Mouse (Mus musculus): ENCODE results near the gene Rap1gds1.

The Rap1gds1 gene

DNA sequence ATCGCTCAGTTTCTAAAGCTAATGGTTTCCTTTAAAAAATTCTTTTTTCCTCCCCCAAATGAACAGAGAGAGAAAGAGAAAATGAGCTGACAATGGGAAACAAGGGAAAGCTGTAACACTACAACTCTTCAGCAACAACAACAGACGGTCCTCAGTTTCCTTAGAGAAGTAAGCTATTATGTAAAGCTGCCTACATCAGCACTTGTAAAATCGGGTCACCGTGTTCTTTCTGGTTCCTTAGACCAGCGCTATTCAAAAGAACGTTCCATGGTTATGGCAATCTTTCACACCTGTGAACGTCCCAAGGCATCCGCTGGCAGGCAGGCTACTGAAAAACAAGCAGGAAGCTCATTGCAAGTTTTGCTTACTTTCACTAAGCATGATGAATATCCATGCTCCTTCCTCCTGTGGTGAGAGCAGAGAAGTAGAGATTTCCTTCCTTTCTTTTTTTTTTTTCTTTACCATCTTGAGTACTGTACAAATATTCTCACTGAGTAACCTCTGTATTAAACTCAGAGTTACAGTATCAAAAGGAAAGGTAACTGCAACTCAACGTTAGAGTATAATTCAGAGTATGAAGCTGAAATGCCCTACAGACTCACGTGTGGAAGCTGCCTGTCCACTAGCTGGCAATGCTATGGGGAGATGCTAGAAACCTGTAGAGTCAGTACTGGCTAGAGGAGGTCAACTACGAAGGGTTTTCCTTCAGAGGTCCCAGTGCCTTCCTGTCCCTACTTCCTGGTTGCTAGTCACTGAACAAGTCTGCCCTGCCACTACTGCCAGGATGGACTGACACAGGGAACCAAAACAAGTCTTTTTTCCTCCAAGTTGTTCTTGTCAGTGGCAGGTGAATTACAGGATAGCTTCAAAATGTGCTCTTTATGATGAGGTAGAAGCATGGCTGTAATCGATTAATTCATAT is 26.0 kb downstream of the Rap1gds1 start:
- DNase-seq = no peak

DNA sequence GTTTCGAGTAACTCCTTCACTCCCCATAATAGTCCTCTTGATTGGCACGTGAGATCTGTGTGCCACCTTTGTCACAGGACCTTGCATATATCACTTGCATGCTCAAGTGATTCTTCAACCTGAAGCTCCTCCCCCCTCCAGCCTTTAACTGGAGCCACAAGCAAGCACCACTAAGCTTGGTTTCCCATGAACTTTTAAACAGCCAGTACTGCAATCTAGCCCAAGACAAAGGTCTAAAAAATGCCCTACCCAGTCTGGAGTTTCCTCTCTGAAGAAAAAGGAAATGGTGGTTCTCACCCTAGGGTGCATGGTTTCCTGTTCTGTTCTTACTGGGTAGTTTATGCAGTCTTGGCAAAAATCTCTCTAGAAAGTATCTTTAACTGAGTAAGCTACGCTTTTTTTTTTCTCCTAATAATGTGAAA is 32.6 kb downstream of the Rap1gds1 start:
- no peak for DNase-seq

DNA sequence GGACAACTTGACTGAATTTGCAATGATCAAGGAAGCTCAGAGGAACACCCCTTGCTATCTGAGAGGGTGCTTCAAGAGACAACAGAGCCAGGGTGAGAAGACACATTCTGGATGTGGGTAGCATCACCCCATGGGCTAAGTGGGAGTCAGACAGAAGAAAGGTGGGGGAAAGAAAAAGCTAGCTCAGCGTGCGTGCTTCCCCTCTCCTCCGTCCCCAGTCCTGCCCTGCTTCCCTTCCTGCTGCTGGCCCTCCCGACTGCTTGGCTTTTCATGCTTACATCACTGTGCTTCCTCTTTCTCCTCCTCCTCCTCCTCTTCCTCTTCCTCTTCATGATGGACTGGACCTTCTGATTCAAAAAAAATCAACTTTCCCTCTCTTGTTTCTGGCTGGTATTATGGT is 33.1 kb downstream of the Rap1gds1 start:
- DNase-seq = no peak

DNA sequence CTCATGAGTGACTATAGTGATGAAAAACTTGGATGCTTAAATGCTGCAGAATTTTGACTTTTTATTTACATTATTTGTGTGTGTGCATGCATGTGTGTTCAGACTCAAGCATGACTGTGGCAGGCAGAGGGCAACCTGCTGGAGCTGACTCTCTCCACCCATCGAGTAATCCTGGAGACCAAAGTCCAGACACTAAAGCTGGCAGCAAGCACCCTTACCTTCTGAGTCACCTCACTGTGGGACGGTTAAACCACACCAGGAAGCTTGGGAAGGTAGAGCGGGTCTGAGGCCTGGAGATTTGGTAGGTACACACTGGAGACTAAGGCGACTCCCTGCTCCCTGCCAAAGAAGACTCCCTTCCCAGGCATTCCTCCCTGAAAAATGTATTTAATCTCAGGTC is 38.0 kb downstream of the Rap1gds1 start:
- DNase-seq = peak; percentile 42 to 50

DNA sequence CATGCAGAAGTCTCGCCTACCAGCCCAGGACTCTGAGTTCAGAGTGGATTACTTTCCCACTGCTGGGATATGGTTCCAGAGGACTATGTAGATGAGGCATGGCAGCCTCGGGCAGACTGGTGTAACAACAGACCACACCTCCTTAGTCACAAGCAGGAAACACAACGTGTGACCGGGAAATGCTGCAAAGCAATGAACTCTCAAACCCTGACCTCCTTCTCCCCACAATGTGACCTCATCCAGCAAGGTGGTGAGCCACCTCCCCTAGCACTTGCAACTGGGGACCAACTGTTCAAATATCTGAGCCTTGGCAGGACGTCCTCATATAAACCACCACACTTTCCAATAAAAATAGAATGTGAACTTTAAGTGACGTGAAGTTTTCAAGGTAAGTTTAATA is 41.8 kb downstream of the Rap1gds1 start:
- no peak for DNase-seq

DNA sequence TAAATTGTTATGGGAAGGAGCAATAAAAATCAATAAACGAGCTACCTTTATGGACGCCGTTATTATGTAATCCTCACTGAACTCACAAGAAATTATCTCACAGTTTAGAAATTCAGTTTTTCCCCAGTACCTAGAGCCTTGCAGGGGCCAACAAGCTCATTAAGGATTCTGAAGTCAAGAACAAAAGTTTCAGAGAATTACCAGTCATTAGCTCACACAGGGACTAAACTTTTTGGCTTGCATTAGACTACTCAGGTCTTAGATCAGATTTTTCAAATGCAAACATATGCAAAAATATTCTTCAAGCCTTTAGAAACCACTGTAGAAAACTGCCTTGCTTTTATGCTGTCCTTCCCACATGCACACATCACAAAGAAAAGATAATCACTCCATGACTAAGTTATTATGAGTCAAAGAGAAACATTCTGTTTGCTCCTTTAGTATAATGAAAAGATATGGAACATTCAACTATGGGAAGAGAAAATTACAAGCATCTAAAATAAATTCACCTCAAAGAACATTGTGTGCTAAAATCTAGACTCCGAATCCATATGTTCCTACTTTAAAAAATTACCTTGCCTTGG is 44.3 kb downstream of the Rap1gds1 start:
- DNase-seq = no peak

DNA sequence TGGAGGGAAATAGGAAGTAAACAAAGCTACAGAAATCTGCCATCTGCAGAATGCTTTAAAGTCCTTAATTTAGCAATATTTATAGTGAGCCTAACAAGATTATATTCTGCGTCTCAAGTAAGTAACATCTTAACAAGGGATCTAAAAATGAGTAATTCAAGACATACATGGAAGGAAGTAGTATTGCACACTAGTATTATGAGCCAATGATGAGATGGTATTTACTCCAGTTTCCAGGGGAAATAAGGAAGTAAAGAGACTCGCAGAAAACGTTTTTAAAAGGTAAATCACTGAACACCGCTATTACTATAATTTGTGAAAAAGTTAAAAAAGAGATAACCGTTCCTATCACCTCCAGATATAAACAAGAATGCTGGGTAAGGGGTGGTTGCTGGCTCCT is 49.9 kb downstream of the Rap1gds1 start:
- DNase-seq = no peak

DNA sequence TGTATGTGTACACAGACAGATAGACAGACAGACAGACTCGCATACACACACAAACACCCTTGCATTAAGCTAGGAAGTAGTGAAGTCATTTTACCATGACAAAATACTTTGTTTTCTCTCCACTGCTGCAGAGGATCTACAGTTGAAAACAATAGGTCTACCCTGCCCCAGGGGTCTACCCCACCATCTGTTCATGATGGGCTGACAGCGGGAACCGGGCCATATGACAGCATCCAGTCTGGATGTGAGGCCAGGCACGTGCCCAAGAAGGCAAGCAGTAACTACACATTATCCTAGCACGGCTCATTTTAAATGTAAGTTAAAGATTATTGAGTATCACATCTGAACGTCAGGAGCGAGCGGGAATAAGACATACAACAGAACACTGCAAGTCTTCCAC is 51.4 kb downstream of the Rap1gds1 start:
- DNase-seq = no peak

DNA sequence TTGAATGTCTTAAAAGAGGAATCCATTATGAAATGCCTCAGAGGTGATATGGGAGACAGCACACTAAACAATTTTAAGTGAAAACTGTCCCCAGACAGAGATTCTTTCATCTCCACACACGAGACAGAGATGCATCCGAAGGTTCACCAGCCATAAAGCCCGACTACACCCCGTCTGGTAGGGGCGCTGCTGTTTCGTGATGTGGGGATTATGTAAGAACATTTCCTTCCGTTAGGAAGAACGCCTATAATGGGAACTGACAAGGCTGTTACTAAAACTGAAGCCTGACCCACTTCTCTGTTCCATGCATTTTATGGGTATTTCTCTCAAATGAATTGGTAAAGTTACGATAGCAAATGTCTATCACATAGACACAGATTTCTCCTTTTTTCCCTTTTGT is 62.6 kb downstream of the Rap1gds1 start:
- no peak for DNase-seq

DNA sequence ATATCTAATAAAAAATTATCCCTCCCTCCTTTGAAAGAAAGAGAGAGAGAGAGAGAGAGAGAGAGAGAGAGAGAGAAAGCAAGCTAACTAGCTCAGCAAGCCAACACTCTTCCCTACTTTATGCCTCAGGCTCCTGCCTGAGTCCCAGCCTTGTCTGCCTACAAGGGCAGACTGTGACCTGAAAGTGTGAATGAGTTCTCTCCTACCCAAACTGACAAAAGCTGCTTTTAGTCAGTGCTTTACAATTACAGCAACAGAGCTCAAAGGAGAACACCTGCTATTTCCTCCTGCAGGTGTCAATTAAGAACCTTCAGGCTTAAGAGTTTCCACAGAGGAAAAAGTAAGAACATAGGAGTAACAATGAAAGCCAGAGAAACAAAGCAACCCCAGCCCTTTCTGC is 69.3 kb downstream of the Rap1gds1 start:
- no peak for DNase-seq

DNA sequence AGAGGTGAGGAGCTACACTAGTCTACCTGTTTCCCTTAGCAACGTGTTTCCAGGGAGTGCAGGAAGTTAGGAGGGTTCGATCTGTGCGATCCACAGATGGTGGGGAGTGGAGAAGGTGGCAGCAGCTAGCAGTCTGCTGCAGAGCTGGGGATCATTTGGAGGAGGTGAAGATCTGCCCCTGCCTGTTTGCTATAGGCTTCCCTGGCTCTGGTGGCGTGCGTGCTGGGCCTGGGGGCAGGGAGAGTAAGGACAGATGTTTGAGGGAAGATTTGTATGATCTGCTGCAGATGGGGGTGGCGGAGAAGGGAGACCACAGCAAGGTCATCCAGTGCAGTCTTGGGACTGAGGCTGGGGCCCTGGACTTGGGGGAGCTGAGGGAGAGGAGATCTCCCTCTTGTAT is 72.2 kb downstream of the Rap1gds1 start:
- no peak for DNase-seq

DNA sequence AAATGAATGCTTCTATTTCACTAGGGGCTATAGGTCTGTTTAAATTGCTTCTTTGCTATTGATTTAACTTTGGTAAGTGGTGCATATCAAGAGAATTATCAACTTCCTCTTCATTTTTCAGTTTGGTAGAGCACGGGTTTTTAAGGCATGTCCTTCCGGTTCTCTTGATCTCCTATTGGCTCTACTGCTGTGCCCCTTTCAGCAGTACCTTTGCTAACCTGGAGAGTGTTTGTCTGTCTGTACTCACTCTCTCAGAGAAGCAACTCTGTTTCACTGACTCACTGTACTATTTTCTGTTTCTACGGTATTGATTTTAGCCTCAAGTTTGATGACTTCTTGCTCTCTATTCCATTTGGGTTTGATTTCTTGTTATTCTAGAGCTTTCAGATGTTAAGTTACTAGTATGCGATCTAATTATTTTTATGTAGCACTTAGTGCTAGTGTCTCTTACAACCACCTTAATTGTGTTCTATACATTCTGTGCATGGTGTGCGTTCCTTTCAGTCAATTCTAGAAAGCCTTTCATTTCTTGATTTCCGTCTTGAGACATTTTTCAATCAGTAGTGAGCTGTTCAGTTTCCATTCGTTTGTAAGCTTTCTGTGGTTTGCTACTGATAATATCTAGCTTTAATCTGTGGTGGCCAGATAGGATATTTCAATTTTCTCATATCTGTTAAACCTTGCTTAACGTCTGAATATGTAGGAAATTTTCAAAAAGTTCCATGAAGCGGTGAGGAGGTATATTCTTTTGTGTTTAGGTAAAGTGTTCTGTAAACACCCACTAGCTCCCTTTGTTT is 74.7 kb downstream of the Rap1gds1 start:
- no peak for DNase-seq

DNA sequence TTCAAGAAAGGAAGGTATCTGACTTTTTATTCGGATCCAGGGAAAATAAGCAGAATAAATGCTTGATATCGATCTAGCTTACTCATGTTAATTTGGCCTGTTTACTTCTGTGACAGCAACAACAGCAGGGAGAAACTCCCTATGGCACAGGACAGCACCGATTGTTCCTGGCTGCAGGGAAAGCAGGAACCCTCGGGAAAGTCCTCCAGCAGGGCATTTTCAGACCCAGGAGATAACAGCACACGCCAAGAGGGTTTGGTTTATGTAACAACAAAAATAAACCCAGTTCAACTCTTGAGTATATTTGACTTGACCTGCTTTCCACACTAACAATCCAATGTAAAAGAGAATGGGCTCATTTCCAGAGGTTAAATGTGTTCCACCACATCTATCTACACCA is 81.5 kb downstream of the Rap1gds1 start:
- no peak for DNase-seq

DNA sequence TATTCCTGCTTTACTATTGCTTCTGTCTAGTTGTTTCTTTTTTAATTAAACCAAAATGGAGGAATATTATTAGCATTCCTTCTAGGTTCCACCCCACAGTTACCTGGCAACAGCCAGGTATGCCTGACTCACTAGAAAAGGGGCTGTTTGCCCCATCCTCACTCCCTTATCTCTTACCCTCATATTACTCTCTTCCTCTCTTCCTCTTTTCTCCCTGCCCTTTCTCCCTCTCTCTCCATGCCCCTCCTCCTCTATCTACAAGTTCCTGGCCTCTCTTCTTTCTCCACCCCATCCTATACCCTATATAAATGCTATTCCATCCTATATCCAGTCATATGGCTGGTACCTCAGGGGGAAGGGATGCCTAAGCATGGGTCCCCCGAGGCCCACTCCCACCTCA is 83.6 kb downstream of the Rap1gds1 start:
- DNase-seq = no peak

DNA sequence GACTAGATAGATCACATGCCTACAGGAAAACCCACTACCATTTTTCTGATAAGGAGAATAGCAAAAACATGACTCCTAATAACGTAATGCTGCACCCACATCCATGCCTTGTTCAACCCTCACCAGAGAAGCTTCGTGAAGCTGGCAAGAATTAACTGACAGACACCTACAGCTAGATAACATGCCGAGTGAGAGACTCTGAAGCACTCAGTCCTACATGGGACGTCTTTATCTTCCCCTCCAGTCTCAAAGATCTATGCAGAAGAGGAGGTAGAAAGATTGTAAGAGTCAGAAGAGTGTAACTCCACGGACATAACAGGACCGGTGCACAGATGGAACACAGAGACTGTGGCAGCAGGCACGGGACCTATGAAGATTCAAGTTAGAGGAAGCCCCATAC is 85.9 kb downstream of the Rap1gds1 start:
- no peak for DNase-seq

DNA sequence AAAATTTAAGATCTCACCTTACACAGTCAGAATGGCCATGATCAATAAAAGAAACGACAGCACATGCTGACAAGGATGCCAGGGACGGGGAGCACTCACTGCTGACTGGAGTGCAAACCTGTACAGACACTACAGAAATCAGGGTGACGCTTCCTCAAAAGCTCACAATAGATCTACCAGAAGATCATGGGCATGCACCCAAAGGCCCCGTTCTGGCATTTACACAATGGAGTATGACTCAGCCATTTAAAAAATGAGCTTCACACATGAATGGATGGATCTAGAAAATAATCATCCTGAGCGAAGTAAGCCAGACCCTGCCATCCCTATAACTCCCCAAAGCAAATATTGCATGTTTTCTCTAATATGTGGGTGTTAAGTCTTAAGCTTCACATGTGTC is 87.0 kb downstream of the Rap1gds1 start:
- no peak for DNase-seq

DNA sequence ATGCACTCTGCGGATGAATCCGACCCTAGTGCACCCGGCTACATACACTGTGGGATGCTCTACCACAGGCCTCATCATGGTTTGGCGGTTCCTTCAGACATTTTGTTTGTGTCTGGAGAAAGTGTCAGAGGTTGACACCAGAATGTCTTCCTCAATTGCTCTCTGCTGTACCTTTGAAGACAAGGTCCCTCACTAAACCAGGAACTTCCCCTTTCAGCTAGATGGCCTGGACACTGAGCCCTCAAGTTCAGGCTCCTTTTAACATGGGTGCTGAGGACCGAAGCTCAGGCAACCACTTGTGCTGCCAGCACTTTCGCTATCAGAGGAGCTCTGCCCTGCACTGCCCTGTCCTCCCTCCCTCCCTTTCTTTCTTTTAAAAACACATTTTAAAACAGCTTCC is 92.8 kb downstream of the Rap1gds1 start:
- no peak for DNase-seq

DNA sequence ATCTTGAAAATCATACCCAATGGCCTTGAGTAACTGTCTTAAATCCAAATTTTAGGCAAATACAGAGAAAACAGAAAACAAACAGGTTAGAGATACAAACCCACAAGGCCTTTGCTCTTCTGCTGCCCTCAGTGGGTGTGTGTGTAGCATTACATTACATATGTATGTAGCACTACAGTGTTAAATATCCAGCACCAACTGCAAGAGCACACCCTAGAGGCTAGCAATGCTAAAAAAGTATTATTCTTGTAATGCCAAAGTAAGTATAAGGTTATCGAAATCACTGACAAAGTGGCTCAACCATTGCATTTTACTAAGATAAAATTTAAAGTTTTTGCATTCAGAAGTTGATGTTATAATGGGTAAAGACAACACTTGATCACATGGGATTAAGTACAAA is 97.6 kb downstream of the Rap1gds1 start:
- no peak for DNase-seq

DNA sequence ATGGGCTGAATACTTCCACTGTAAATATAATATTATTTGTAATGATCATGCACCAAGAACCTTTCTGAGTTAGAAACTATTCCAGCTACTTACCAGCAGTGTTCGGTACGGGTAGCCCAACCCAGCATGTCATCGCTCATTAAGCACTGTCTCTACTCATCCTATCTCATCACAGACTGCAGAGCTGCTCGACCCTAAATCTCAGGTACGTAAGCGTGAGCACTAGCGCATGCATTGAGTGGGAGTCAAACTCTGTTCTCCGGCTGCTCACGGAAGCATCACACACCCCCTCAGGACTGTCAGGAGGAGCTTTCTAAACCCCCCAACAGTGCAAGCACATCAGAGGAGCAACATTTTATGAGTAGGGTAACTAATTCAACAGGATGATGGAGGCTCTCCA is 107.4 kb downstream of the Rap1gds1 start:
- DNase-seq = no peak

DNA sequence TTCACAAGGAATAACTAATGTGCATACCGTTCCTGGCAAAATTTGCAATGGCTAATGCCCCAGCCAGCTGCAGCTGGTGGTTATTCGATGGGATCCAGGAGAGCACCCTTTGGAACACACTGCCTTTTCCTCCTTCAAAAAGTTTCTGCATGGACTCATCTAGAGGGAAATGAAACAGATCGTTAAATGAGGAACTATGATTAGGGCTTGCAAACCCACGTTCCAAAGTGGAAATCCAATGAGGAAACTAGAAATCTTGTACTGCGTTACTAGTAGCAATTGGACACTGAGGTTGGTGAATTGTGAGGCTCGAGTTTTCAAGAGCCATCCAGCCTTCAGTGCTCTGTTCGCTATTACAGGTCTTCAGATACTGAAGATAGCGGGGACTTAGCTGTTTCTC is 116.5 kb downstream of the Rap1gds1 start:
- no peak for DNase-seq

DNA sequence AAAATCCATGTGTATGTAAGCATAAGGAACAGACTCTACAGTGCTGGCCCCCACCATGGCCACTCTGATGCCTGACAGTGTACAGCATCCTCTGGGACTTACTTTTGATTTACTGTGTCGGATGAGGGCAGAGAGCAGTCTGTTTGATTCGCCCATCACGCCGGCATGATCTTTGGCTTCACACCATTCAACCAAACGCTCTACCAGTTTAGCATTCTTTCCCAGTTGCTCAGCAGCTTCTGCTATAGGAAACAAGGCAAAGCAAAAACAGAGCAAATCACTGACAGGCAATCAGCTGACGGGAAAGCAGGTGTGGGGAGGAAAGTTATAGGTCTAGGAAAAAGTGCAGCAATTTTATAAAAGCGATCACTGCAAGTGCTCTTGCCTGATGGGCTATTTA is 119.8 kb downstream of the Rap1gds1 start:
- no peak for DNase-seq

DNA sequence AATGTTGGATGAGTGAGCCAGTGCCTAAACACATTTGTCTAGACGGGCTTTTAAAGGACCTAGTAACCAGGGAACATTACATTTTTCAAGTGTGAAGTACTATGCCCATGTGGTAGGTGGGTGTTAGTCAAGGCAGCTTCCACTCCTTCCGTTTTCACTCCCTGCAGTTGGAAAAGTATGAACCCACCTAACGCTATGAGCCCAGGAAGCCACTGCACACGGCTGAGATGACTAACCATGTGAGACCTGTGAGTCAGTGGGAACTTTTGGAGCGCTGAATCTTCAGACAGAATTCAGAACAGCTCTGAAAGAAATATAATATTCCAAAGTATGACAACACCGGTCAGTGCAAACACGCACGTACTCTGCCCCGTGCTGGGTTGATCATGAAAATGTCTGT is 125.9 kb downstream of the Rap1gds1 start:
- no peak for DNase-seq

DNA sequence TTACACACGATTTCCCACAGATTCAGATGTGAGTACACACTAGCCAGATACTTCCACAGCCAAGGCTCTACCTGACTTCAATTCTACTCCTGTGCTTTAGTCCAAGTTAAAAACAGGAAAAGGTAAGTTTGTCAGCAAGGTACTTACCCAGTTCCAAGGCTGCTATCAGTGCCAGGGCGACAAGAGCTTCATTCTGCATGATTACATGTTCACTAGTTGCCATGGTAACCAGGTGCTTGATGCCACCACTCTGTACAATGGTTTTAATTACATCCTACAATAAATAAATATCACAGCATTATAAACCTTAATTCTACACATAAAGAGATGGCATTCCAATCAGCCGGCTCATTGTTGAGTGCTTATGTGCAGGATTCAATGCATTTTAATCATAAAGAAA is 129.5 kb downstream of the Rap1gds1 start:
- no peak for DNase-seq

DNA sequence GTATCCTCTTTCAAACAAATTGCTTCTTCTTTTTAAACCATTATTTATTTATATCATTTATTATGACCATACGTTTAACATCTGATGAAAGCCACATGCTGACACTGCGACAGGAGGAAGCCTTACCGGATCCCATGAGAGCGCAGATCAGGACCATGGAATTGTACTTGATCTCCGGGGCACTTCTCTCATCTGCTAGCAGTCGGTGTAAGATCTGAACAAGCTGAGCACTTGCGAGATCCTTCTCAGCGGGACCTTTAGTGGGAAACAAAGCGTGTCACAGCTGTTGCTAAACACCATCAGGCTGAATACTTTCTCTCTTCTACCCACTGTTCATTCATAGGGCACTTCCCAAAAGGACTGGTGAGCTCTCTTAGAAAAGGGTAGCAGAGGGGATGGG is 133.4 kb downstream of the Rap1gds1 start:
- DNase-seq = no peak
